Mouse (Mus musculus): ENCODE measurements around the gene Defb13. TPM values are rescaled to one million over a fixed set of nuclear protein-coding genes. Genes with fewer than 3 reads are reported as not detected.

Defb13 gene
- total RNA-seq, 2 experiments from 2014 or later, result not detected

Other genes starting within 250 kb of the Defb13 start
- gene AY761184, start 243.1 kb upstream of the Defb13 start, total RNA-seq (2015; ENCODE audit: low replicate concordance), result not detected in 2 replicates
- not detected in 2 replicates for gene AY761184, start 243.1 kb upstream of the Defb13 start, total RNA-seq (2017; ENCODE audit: low replicate concordance)
- gene Defa24, start 212.3 kb upstream of the Defb13 start, total RNA-seq (2015; ENCODE audit: low replicate concordance), result not detected in 2 replicates
- not detected in 2 replicates for gene Defa24, start 212.3 kb upstream of the Defb13 start, total RNA-seq (2017; ENCODE audit: low replicate concordance)
- gene Defb50, start 123.2 kb upstream of the Defb13 start, total RNA-seq (2015; ENCODE audit: low replicate concordance), result not detected in 2 replicates
- gene Defb50, start 123.2 kb upstream of the Defb13 start, total RNA-seq (2017; ENCODE audit: low replicate concordance), result not detected in 2 replicates
- not detected in 2 replicates for gene Defb2, start 106.8 kb upstream of the Defb13 start, total RNA-seq (2015; ENCODE audit: low replicate concordance)
- gene Defb2, start 106.8 kb upstream of the Defb13 start, total RNA-seq (2017; ENCODE audit: low replicate concordance), result not detected in 2 replicates
- gene Defb10, start 87.9 kb upstream of the Defb13 start, total RNA-seq (2015; ENCODE audit: low replicate concordance), result not detected in 2 replicates
- gene Defb10, start 87.9 kb upstream of the Defb13 start, total RNA-seq (2017; ENCODE audit: low replicate concordance), result not detected in 2 replicates
- gene Defb9, start 61.3 kb upstream of the Defb13 start, total RNA-seq (2015; ENCODE audit: low replicate concordance), result not detected in 2 replicates
- gene Defb9, start 61.3 kb upstream of the Defb13 start, total RNA-seq (2017; ENCODE audit: low replicate concordance), result not detected in 2 replicates
- gene Defb11, start 40.4 kb upstream of the Defb13 start, total RNA-seq (2015; ENCODE audit: low replicate concordance), result not detected in 2 replicates
- not detected in 2 replicates for gene Defb11, start 40.4 kb upstream of the Defb13 start, total RNA-seq (2017; ENCODE audit: low replicate concordance)
- gene Defb15, start 14.1 kb upstream of the Defb13 start, total RNA-seq (2015; ENCODE audit: low replicate concordance), result not detected in 2 replicates
- not detected in 2 replicates for gene Defb15, start 14.1 kb upstream of the Defb13 start, total RNA-seq (2017; ENCODE audit: low replicate concordance)
- gene Defb35, start 8.4 kb upstream of the Defb13 start, total RNA-seq (2015; ENCODE audit: low replicate concordance), result not detected in 2 replicates
- gene Defb35, start 8.4 kb upstream of the Defb13 start, total RNA-seq (2017; ENCODE audit: low replicate concordance), result not detected in 2 replicates
- not detected in 2 replicates for gene Fam90a1a, start 12.0 kb downstream of the Defb13 start, total RNA-seq (2015; ENCODE audit: low replicate concordance)
- not detected in 2 replicates for gene Fam90a1a, start 12.0 kb downstream of the Defb13 start, total RNA-seq (2017; ENCODE audit: low replicate concordance)
- not detected in 2 replicates for gene Ccdc70, start 23.0 kb downstream of the Defb13 start, total RNA-seq (2015; ENCODE audit: low replicate concordance)
- not detected in 2 replicates for gene Ccdc70, start 23.0 kb downstream of the Defb13 start, total RNA-seq (2017; ENCODE audit: low replicate concordance)
- 0.96 and 3.6 TPM in 2 replicates for gene Atp7b, start 113.5 kb downstream of the Defb13 start, total RNA-seq (2015; ENCODE audit: low replicate concordance)
- gene Atp7b, start 113.5 kb downstream of the Defb13 start, total RNA-seq (2017; ENCODE audit: low replicate concordance), result 4.0 and 4.3 TPM in 2 replicates
- 6.9 and 7.1 TPM in 2 replicates for gene Alg11, start 114.0 kb downstream of the Defb13 start, total RNA-seq (2015; ENCODE audit: low replicate concordance)
- gene Alg11, start 114.0 kb downstream of the Defb13 start, total RNA-seq (2017; ENCODE audit: low replicate concordance), result 8.9 and 9.0 TPM in 2 replicates
- gene Nek5, start 178.3 kb downstream of the Defb13 start, total RNA-seq (2015; ENCODE audit: low replicate concordance), result not detected in 2 replicates
- gene Nek5, start 178.3 kb downstream of the Defb13 start, total RNA-seq (2017; ENCODE audit: low replicate concordance), result 0.68 TPM in 1 of 2 replicates, not detected in the other
- 4.4 and 7.1 TPM in 2 replicates for gene Nek3, start 219.7 kb downstream of the Defb13 start, total RNA-seq (2015; ENCODE audit: low replicate concordance)
- 5.9 and 7.7 TPM in 2 replicates for gene Nek3, start 219.7 kb downstream of the Defb13 start, total RNA-seq (2017; ENCODE audit: low replicate concordance)
- 28.0 and 39.6 TPM in 2 replicates for gene Ckap2, start 239.1 kb downstream of the Defb13 start, total RNA-seq (2015; ENCODE audit: low replicate concordance)
- gene Ckap2, start 239.1 kb downstream of the Defb13 start, total RNA-seq (2017; ENCODE audit: low replicate concordance), result 34.1 and 40.0 TPM in 2 replicates
- gene Vps36, start 246.0 kb downstream of the Defb13 start, total RNA-seq (2015; ENCODE audit: low replicate concordance), result 10.0 and 12.3 TPM in 2 replicates
- gene Vps36, start 246.0 kb downstream of the Defb13 start, total RNA-seq (2017; ENCODE audit: low replicate concordance), result 8.5 and 11.8 TPM in 2 replicates

Data from erythroblast, adult 5-6 weeks (primary cell).